Mouse (Mus musculus): ENCODE measurements around the gene Tmem135.

- no peak for TF ChIP-seq CTCF (IDR thresholded peaks at IDR 0.05; ENCODE audit: borderline replicate concordance, insufficient read depth, low read length)
- TF ChIP-seq POLR2A (IDR thresholded peaks at IDR 0.05; ENCODE audit: low read depth, low read length): no peak
These were observed 12.2 kb downstream of the Tmem135 start for GRCm38 (mm10) chr7:89391831-89392230.

All from embryonic fibroblast, embryonic 13.5 days (primary cell).